Mouse (Mus musculus) neural tube, embryonic 11.5 days (tissue): ENCODE measurements around the gene Slc4a1ap. TPM values are rescaled to one million over a fixed set of nuclear protein-coding genes. Genes with fewer than 3 reads are reported as not detected.

Experiments used
- ATAC-seq: fragments of 200-750 bp; cut with Nextera tagmentation; 2 replicates; pipeline ENCODE4 v1.8.0; 2017; ENCODE audit warnings: moderate number of reproducible peaks, mild to moderate bottlenecking, moderate TSS enrichment, moderate library complexity; ENCODE audit not compliant: insufficient read depth, low FRiP score, low TSS enrichment
- DNase-seq: peaks from one replicate; pipeline ENCODE4 v3.0.0-alpha.2; 2015; ENCODE audit warnings: low spot score
- H3K27ac ChIP-seq: fragments of 300-500 bp; sonication (generic); 2 replicates; pipeline ENCODE4 v1.5.1; 2014; ENCODE audit warnings: low read depth, mild to moderate bottlenecking, low read length
- H3K27me3 ChIP-seq: fragments of 300-500 bp; sonication (generic); 2 replicates; pipeline ENCODE4 v1.6.1; 2014; ENCODE audit warnings: mild to moderate bottlenecking, low read length, mixed read lengths; ENCODE audit not compliant: control insufficient read depth, insufficient read depth
- H3K36me3 ChIP-seq: fragments of 300-500 bp; sonication (generic); 2 replicates; pipeline ENCODE4 v1.6.1; 2014; ENCODE audit warnings: mild to moderate bottlenecking, low read length, moderate library complexity, mixed read lengths; ENCODE audit not compliant: control insufficient read depth, insufficient read depth
- H3K4me1 ChIP-seq: fragments of 300-500 bp; sonication (generic); 2 replicates; pipeline ENCODE4 v1.6.1; 2014; ENCODE audit warnings: low read length, mixed read lengths; ENCODE audit not compliant: control insufficient read depth, insufficient read depth
- H3K4me2 ChIP-seq: fragments of 300-500 bp; sonication (generic); 2 replicates; pipeline ENCODE4 v1.6.1; 2014; ENCODE audit warnings: low read depth, mild to moderate bottlenecking, moderate library complexity
- H3K4me3 ChIP-seq: fragments of 300-500 bp; sonication (generic); 2 replicates; pipeline ENCODE4 v1.5.1; 2014; ENCODE audit warnings: low read depth, low read length
- H3K9ac ChIP-seq: fragments of 300-500 bp; sonication (generic); 2 replicates; pipeline ENCODE4 v1.6.1; 2014; ENCODE audit warnings: mild to moderate bottlenecking, low read length
- H3K9me3 ChIP-seq: fragments of 300-500 bp; sonication (generic); 2 replicates; pipeline ENCODE4 v1.6.1; 2016; ENCODE audit warnings: low read length; ENCODE audit not compliant: control insufficient read depth
- WGBS: fragments of 180-500 bp; shearing (Covaris S2); extraction: QIAGEN DNeasy Blood & Tissue Kit; methylation state at CpG from one replicate; pipeline ENCODE4 v1.1.7; 2014; 5-methylcytosine and 5-hydroxymethylcytosine counted together
- polyA plus RNA-seq: library from polyadenylated mRNA; unstranded; fragments of >200 nt; fragmentation: Nextera tagmentation; extraction: Ambion mirVana; gene quantifications from 2 replicates; pipeline ENCODE4 v1.2.1, GENCODE M21; 2014

Slc4a1ap gene
- polyA plus RNA-seq = 30.9 and 35.4 TPM in 2 replicates

DNA sequence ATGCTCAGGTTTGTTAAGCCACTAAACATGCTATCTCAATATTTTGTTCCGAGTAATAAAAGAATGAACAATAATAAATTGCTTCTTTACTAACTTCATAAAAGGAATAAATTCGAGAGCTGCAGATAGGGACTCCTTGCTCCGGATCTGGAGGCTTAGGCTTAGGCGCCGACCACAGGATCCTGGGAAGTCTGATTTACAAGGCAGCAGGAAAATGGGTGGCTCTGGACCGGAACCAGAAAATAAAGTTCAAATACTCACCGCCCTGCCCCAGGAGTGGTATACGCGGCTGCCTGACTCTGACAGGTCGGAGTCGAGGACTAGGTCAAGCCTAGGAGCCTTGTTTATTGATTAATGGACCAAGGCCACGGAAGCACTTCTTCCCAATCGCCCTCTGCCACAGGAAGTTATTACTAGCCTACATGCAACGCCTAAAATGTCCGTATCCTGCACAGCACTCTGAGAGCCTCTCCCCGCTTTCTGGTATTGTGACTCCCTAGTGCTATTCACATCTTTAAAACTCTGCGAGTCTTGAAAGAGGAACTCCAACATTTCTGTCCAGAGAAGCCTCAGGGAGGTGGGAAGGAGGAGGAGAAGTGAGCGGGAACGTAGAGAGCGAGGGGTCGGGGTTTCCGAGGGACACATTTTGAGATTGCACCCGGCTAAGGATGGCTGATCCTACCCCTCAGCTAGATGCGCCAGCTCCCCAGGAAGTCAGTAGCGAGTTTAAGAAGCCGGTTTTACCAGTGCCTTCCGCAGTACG is at the start of gene Slc4a1ap:
TSS of gene Slc4a1ap (plus strand) at position 642 of the 763 bp plus-strand sequence.
- Histone ChIP-seq H3K9ac (peak within 1 kb of the TSS; percentile 88), H3K4me3 (peak within 1 kb of the TSS; percentile 96), H3K9me3 (no peaks in the 10 kb centered on the region), H3K27me3 (no peaks in the 10 kb centered on the region), H3K36me3 (peaks cover 2% of the 10 kb centered on the region; the same call in 1 of the 2 replicates), H3K4me1 (peaks cover 3% of the 10 kb centered on the region; the same call in 1 of the 2 replicates), H3K4me2 (peak within 1 kb of the TSS; percentile 75), H3K27ac (peak within 1 kb of the TSS; percentile 75)
- ATAC-seq = peak; percentile 81
- peak; percentile 85 for DNase-seq
- under 1% methylated on average over 28 of the region's 28 CpGs for WGBS

GRCm38 (mm10) chr5:31480536-31480935 is 46.3 kb upstream of the Slc4a1ap start:
- 94% methylated on average over 4 of the region's 4 CpGs for whole genome bisulfite sequencing
- peaks cover 8% of the 10 kb centered on the region for H3K36me3 ChIP-seq
- ATAC-seq (no peak), DNase-seq (no peak)
- no peak overlapping the region for H3K9ac ChIP-seq
- no peaks in the 10 kb centered on the region for H3K27me3 ChIP-seq
- H3K27ac ChIP-seq = no peak overlapping the region
- H3K4me1 ChIP-seq = no peaks in the 10 kb centered on the region
- no peak overlapping the region for H3K4me2 ChIP-seq
- H3K4me3 ChIP-seq = no peak overlapping the region
- H3K9me3 ChIP-seq = no peaks in the 10 kb centered on the region

- 93% methylated on average over 3 of the region's 3 CpGs for WGBS
- Histone ChIP-seq H3K4me1 (no peaks in the 10 kb centered on the region), H3K36me3 (peaks cover 3% of the 10 kb centered on the region), H3K9ac (no peak within 1 kb of the TSS), H3K4me2 (no peak within 1 kb of the TSS), H3K27ac (no peak within 1 kb of the TSS), H3K9me3 (no peaks in the 10 kb centered on the region), H3K4me3 (no peak within 1 kb of the TSS), H3K27me3 (no peaks in the 10 kb centered on the region)
- DNase-seq (no peak), ATAC-seq (no peak)
These were observed 41.4 kb upstream of the Slc4a1ap start, which contains the start of gene 4930548H24Rik for GRCm38 (mm10) chr5:31485440-31485839. Gene 4930548H24Rik, plus strand, starts transcription at chr5:31485740.

- no peaks in the 10 kb centered on the region for H3K36me3 ChIP-seq
- H3K4me2 ChIP-seq = no peak overlapping the region
- H3K4me1 ChIP-seq = no peaks in the 10 kb centered on the region
- H3K9me3 ChIP-seq = no peaks in the 10 kb centered on the region
- no peak overlapping the region for H3K4me3 ChIP-seq
- no peaks in the 10 kb centered on the region for H3K27me3 ChIP-seq
- ATAC-seq (no peak), DNase-seq (no peak)
- WGBS = 92% methylated on average over 3 of the region's 3 CpGs
- no peak overlapping the region for H3K9ac ChIP-seq
- no peak overlapping the region for H3K27ac ChIP-seq
These were observed 38.9 kb upstream of the Slc4a1ap start for GRCm38 (mm10) chr5:31487889-31488288.

- H3K36me3 ChIP-seq = no peaks in the 10 kb centered on the region
These were observed 37.6 kb upstream of the Slc4a1ap start for GRCm38 (mm10) chr5:31489116-31489769.

DNA sequence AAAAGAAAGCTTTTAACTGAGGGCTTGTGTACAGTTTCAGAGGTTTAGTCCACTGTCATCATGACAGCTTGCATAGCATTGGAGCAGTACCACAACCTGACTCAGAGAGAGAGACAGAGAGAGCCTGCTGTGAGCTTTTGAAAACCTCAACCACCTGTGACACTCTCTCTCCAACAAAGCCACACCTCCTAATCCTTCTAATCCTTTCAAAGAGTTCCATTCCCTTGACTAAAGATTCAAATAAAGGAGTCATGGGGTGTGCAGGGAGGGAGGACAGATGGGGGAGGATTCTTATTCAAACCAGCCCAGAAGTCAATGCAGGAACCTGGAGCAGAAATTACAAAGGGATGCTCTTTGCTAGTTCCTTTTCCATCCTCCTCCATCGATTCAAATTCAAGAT is 34.8 kb upstream of the Slc4a1ap start:
- Histone ChIP-seq H3K27ac (no peak overlapping the region), H3K4me1 (no peaks in the 10 kb centered on the region), H3K36me3 (peaks cover 3% of the 10 kb centered on the region), H3K27me3 (no peaks in the 10 kb centered on the region), H3K9me3 (no peaks in the 10 kb centered on the region), H3K4me2 (no peak overlapping the region), H3K9ac (no peak overlapping the region), H3K4me3 (no peak overlapping the region)
- WGBS = 55% methylated on average over 1 of the region's 1 CpGs
- no peak for ATAC-seq
- DNase-seq = no peak

More at GRCm38 (mm10) chr5:31489116-31489769, 37.6 kb upstream of the Slc4a1ap start:
- no peak for ATAC-seq
- Histone ChIP-seq H3K9me3 (no peaks in the 10 kb centered on the region), H3K27me3 (no peaks in the 10 kb centered on the region), H3K4me1 (no peaks in the 10 kb centered on the region), H3K9ac (no peak overlapping the region), H3K4me3 (no peak overlapping the region), H3K4me2 (no peak overlapping the region), H3K27ac (no peak overlapping the region)
- WGBS = 71% methylated on average over 7 of the region's 7 CpGs
- DNase-seq = no peak

- Histone ChIP-seq H3K27me3 (no peaks in the 10 kb centered on the region), H3K4me2 (peak within 1 kb of the TSS; percentile 59), H3K9ac (peak within 1 kb of the TSS; percentile 62), H3K27ac (no peak within 1 kb of the TSS), H3K4me1 (no peaks in the 10 kb centered on the region), H3K36me3 (peaks cover 7% of the 10 kb centered on the region), H3K4me3 (peak within 1 kb of the TSS; percentile 76), H3K9me3 (no peaks in the 10 kb centered on the region)
- ATAC-seq (peak; percentile 100), DNase-seq (peak; percentile 91)
- under 1% methylated on average over 49 of the region's 49 CpGs for WGBS
These were observed 32.1 kb upstream of the Slc4a1ap start, which contains the start of gene Gpn1 for GRCm38 (mm10) chr5:31494513-31495297. Gene Gpn1, plus strand, starts transcription at chr5:31494741.

- H3K36me3 ChIP-seq = peaks cover 16% of the 10 kb centered on the region
- no peaks in the 10 kb centered on the region for H3K9me3 ChIP-seq
- ATAC-seq = no peak
- H3K27ac ChIP-seq = no peak overlapping the region
- H3K27me3 ChIP-seq = no peaks in the 10 kb centered on the region
- H3K4me1 ChIP-seq = no peaks in the 10 kb centered on the region
- no peak overlapping the region for H3K4me3 ChIP-seq
- no peak overlapping the region for H3K9ac ChIP-seq
- no peak for DNase-seq
- H3K4me2 ChIP-seq = no peak overlapping the region
- 89% methylated on average over 10 of the region's 10 CpGs for WGBS
These were observed 22.0 kb upstream of the Slc4a1ap start for GRCm38 (mm10) chr5:31504843-31505242.
